Comparison of ENCODE assay signal across 8 mouse cellular contexts in genomic region chr2:121414139-121414685, GRCm38 (mm10). TPM values are rescaled to one million over a fixed set of nuclear protein-coding genes. Genes with fewer than 3 reads are reported as not detected.
DNase-seq lines count a peak whose midpoint lies in the region; ATAC-seq and TF ChIP-seq lines count a peak whose summit lies in the region.

No protein-coding gene starts in this region.

- DNase-seq in right cerebral cortex, adult 18-20 months = peak; percentile 30
- DNase-seq in right cerebral cortex, postnatal 36 days (ENCODE audit: low spot score in 2 of 2) = no peak
- peak; percentile 81 for DNase-seq in ZHBTc4 (ENCODE audit: low read depth, low spot score)
- DNase-seq in hindbrain, postnatal 0 days (ENCODE audit: low spot score) = no peak
- peak; percentile 51 for DNase-seq in lung, embryonic 14.5 days
- no peak for DNase-seq in layer of hippocampus, adult 11-12 months (ENCODE audit: low spot score)

- H3K9ac ChIP-seq in embryonic facial prominence, embryonic 15.5 days = peak overlapping the region; percentile 87
- H3K9ac ChIP-seq in hindbrain, postnatal 0 days (replicated peaks; ENCODE audit: low read length) = peak overlapping the region; percentile 91
- H3K9ac ChIP-seq in lung, embryonic 14.5 days = peak overlapping the region; percentile 100

- peak; percentile 51; the same call in 1 of the 2 replicates for ATAC-seq in embryonic facial prominence, embryonic 15.5 days (ENCODE audit: insufficient number of reproducible peaks, low FRiP score, low TSS enrichment, low read depth)
- ATAC-seq in hindbrain, postnatal 0 days = peak; percentile 39
- ATAC-seq in lung, embryonic 14.5 days (ENCODE audit: insufficient read depth) = peak; percentile 53

- peak overlapping the region; percentile 66 for H3K4me2 ChIP-seq in embryonic facial prominence, embryonic 15.5 days (replicated peaks)
- peak overlapping the region; percentile 59 for H3K4me2 ChIP-seq in hindbrain, postnatal 0 days (ENCODE audit: low read depth, low read length)
- H3K4me2 ChIP-seq in lung, embryonic 14.5 days = peak overlapping the region; percentile 78

- TF ChIP-seq CTCF in hindbrain, postnatal 0 days (IDR thresholded peaks at IDR 0.05; ENCODE audit: low read depth) = no peak
- TF ChIP-seq CTCF in lung, embryonic 14.5 days (IDR thresholded peaks at IDR 0.05; ENCODE audit: low read depth) = no peak
- no peak for TF ChIP-seq CTCF in olfactory bulb, adult 2 months (IDR thresholded peaks at IDR 0.05; ENCODE audit: insufficient read depth, low read depth, low read length)

- H3K36me3 ChIP-seq in embryonic facial prominence, embryonic 15.5 days = peaks cover 19% of the 10 kb centered on the region
- H3K36me3 ChIP-seq in hindbrain, postnatal 0 days (ENCODE audit: insufficient read depth, low read length) = peaks cover 7% of the 10 kb centered on the region; the same call in 1 of the 2 replicates
- H3K36me3 ChIP-seq in lung, embryonic 14.5 days (ENCODE audit: insufficient read depth) = peaks cover 32% of the 10 kb centered on the region

- TF ChIP-seq POLR2A in olfactory bulb, adult 2 months (IDR thresholded peaks at IDR 0.05; ENCODE audit: insufficient read depth, low read depth, low read length) = no peak; the same call in 1 of the 2 replicates

- H3K4me1 ChIP-seq in embryonic facial prominence, embryonic 15.5 days = peaks cover 31% of the 10 kb centered on the region
- peaks cover 11% of the 10 kb centered on the region; the same call in 1 of the 2 replicates for H3K4me1 ChIP-seq in hindbrain, postnatal 0 days (ENCODE audit: insufficient read depth, low read length)
- peaks cover 4% of the 10 kb centered on the region; the same call in 1 of the 2 replicates for H3K4me1 ChIP-seq in lung, embryonic 14.5 days (ENCODE audit: insufficient read depth)
- 0 out of 2 replicates have a peak, but pooled peaks cover 2% of the 10 kb centered on the region for H3K4me1 ChIP-seq in olfactory bulb, adult 2 months (ENCODE audit: control insufficient read depth, insufficient read depth, low read length)

- under 1% methylated on average over 32 of the region's 32 CpGs for WGBS in embryonic facial prominence, embryonic 15.5 days
- WGBS in hindbrain, postnatal 0 days = 1% methylated on average over 23 of the region's 32 CpGs
- WGBS in lung, embryonic 14.5 days = under 1% methylated on average over 32 of the region's 32 CpGs
- WGBS in olfactory bulb, adult 2 months = under 1% methylated on average over 32 of the region's 32 CpGs

- H3K27ac ChIP-seq in embryonic facial prominence, embryonic 15.5 days (replicated peaks) = peak overlapping the region; percentile 95
- peak overlapping the region; percentile 92 for H3K27ac ChIP-seq in hindbrain, postnatal 0 days
- H3K27ac ChIP-seq in lung, embryonic 14.5 days (ENCODE audit: low read depth) = peak overlapping the region; percentile 99
- H3K27ac ChIP-seq in olfactory bulb, adult 2 months (ENCODE audit: insufficient read depth, low read depth, low read length) = peak overlapping the region; percentile 93

- H3K4me3 ChIP-seq in embryonic facial prominence, embryonic 15.5 days (replicated peaks) = peak overlapping the region; percentile 82
- peak overlapping the region; percentile 72 for H3K4me3 ChIP-seq in hindbrain, postnatal 0 days (ENCODE audit: low read length)
- peak overlapping the region; percentile 99 for H3K4me3 ChIP-seq in lung, embryonic 14.5 days (ENCODE audit: low read depth, low read length)
- H3K4me3 ChIP-seq in olfactory bulb, adult 2 months (ENCODE audit: insufficient read depth, low read depth, low read length) = peak overlapping the region; percentile 99

- no peaks in the 10 kb centered on the region for H3K27me3 ChIP-seq in embryonic facial prominence, embryonic 15.5 days
- H3K27me3 ChIP-seq in hindbrain, postnatal 0 days (ENCODE audit: insufficient read depth, low read length) = no peaks in the 10 kb centered on the region
- H3K27me3 ChIP-seq in lung, embryonic 14.5 days (ENCODE audit: insufficient read depth, low read length) = no peaks in the 10 kb centered on the region

- no peaks in the 10 kb centered on the region for H3K9me3 ChIP-seq in embryonic facial prominence, embryonic 15.5 days (replicated peaks)
- no peaks in the 10 kb centered on the region for H3K9me3 ChIP-seq in hindbrain, postnatal 0 days (ENCODE audit: low read length)
- no peaks in the 10 kb centered on the region for H3K9me3 ChIP-seq in lung, embryonic 14.5 days (ENCODE audit: low read depth, low read length)

RNA-seq across cellular contexts. Expression of gene Catsper2, which starts 0.6 kb away (rescaled TPM):
- polyA plus RNA-seq in embryonic facial prominence, embryonic 15.5 days (2015; fragmentation: Nextera tagmentation; extraction: Ambion mirVana) = 3.0 and 3.3 TPM in 2 replicates
- 2.1 and 3.3 TPM in 2 replicates for total RNA-seq in hindbrain, postnatal 0 days (2014; rRNA removed)
- 4.3 and 4.9 TPM in 2 replicates for polyA plus RNA-seq in hindbrain, postnatal 0 days (2015; fragmentation: Nextera tagmentation; extraction: Ambion mirVana)
- polyA plus RNA-seq in lung, embryonic 14.5 days (2014; fragmentation: Nextera tagmentation; extraction: Ambion mirVana) = 2.0 and 2.6 TPM in 2 replicates
- polyA plus RNA-seq in olfactory bulb, adult 2 months (2012; ENCODE audit: insufficient read depth, insufficient read length, low replicate concordance, missing spikeins) = not detected in 2 replicates

RNA-seq across cellular contexts. Expression of gene Pdia3, which starts 0.6 kb away (rescaled TPM):
- polyA plus RNA-seq in embryonic facial prominence, embryonic 15.5 days (2015; fragmentation: Nextera tagmentation; extraction: Ambion mirVana) = 751 and 770 TPM in 2 replicates
- total RNA-seq in hindbrain, postnatal 0 days (2014; rRNA removed) = 47.4 and 56.8 TPM in 2 replicates
- 291 and 296 TPM in 2 replicates for polyA plus RNA-seq in hindbrain, postnatal 0 days (2015; fragmentation: Nextera tagmentation; extraction: Ambion mirVana)
- 628 and 649 TPM in 2 replicates for polyA plus RNA-seq in lung, embryonic 14.5 days (2014; fragmentation: Nextera tagmentation; extraction: Ambion mirVana)
- polyA plus RNA-seq in olfactory bulb, adult 2 months (2012; ENCODE audit: insufficient read depth, insufficient read length, low replicate concordance, missing spikeins) = 166 and 331 TPM in 2 replicates

RNA-seq across cellular contexts. Expression of gene Strc, which starts 27.2 kb away (rescaled TPM):
- 0.08 TPM in 1 of 2 replicates, not detected in the other for polyA plus RNA-seq in embryonic facial prominence, embryonic 15.5 days (2015; fragmentation: Nextera tagmentation; extraction: Ambion mirVana)
- 0.07 TPM in 1 of 2 replicates, not detected in the other for total RNA-seq in hindbrain, postnatal 0 days (2014; rRNA removed)
- 0.03 TPM in 1 of 2 replicates, not detected in the other for polyA plus RNA-seq in hindbrain, postnatal 0 days (2015; fragmentation: Nextera tagmentation; extraction: Ambion mirVana)
- 0.24 TPM in 1 of 2 replicates, not detected in the other for polyA plus RNA-seq in lung, embryonic 14.5 days (2014; fragmentation: Nextera tagmentation; extraction: Ambion mirVana)
- polyA plus RNA-seq in olfactory bulb, adult 2 months (2012; ENCODE audit: insufficient read depth, insufficient read length, low replicate concordance, missing spikeins) = not detected in 2 replicates

RNA-seq across cellular contexts. Expression of gene Ell3, which starts 29.9 kb away (rescaled TPM):
- polyA plus RNA-seq in embryonic facial prominence, embryonic 15.5 days (2015; fragmentation: Nextera tagmentation; extraction: Ambion mirVana) = 28.9 and 37.4 TPM in 2 replicates
- total RNA-seq in hindbrain, postnatal 0 days (2014; rRNA removed) = 0.58 TPM in 1 of 2 replicates, not detected in the other
- polyA plus RNA-seq in hindbrain, postnatal 0 days (2015; fragmentation: Nextera tagmentation; extraction: Ambion mirVana) = 1.4 and 1.7 TPM in 2 replicates
- 9.0 and 10.4 TPM in 2 replicates for polyA plus RNA-seq in lung, embryonic 14.5 days (2014; fragmentation: Nextera tagmentation; extraction: Ambion mirVana)
- not detected in 2 replicates for polyA plus RNA-seq in olfactory bulb, adult 2 months (2012; ENCODE audit: insufficient read depth, insufficient read length, low replicate concordance, missing spikeins)

RNA-seq across cellular contexts. Expression of gene Serf2, which starts 34.8 kb away (rescaled TPM):
- 510 and 538 TPM in 2 replicates for polyA plus RNA-seq in embryonic facial prominence, embryonic 15.5 days (2015; fragmentation: Nextera tagmentation; extraction: Ambion mirVana)
- total RNA-seq in hindbrain, postnatal 0 days (2014; rRNA removed) = 420 and 667 TPM in 2 replicates
- polyA plus RNA-seq in hindbrain, postnatal 0 days (2015; fragmentation: Nextera tagmentation; extraction: Ambion mirVana) = 306 and 336 TPM in 2 replicates
- polyA plus RNA-seq in lung, embryonic 14.5 days (2014; fragmentation: Nextera tagmentation; extraction: Ambion mirVana) = 488 and 525 TPM in 2 replicates
- polyA plus RNA-seq in olfactory bulb, adult 2 months (2012; ENCODE audit: insufficient read depth, insufficient read length, low replicate concordance, missing spikeins) = not detected in 2 replicates

Comparison
In these comparisons a context has a peak if more than half of its experiments do, and no peak if none do; other contexts are left out.
1. DNase-seq: peak in right cerebral cortex, adult 18-20 months (single experiment), ZHBTc4 (single experiment) and lung, embryonic 14.5 days (single experiment); none in right cerebral cortex, postnatal 36 days (0 of 2), hindbrain, postnatal 0 days (single experiment) and layer of hippocampus, adult 11-12 months (single experiment).
2. Peak in every context shown above with its lines, with median percentiles within 50 percentile points of each other: ATAC-seq, H3K27ac ChIP-seq, H3K4me2 ChIP-seq, H3K4me3 ChIP-seq and H3K9ac ChIP-seq.